In the genomic region with DNA sequence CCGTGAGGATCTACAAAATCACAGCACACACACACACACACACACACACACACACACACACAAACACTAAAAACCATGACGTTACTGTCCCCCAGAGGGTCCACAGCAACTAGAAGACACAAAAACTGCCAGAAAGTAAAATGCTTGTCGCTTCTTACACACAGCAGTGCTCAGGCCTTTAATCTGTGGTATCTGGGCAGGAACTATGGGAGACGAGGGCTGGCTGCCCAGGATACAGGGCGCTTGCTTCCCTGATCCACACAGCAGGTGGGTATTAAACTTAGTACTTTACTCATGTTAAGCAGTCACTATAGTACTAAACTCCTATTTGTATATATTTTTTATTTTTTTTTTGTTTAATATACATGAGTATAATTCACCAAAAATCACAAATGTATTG, we compare ENCODE assay signal across 16 mouse cellular contexts.
"Had no signal": no experiment of that assay in that cellular context is flagged by ENCODE, and none has a peak within 500 bp of the region (broad histone marks: within the 10 kb centered on the region; RNA-seq: fewer than 3 reads in every experiment).

No protein-coding gene starts in this region.

- H3K9ac ChIP-seq: lung, embryonic 15.5 days; midbrain, embryonic 12.5 days; neural tube, embryonic 12.5 days; stomach, embryonic 15.5 days had no signal

- H3K4me3 ChIP-seq: lung, embryonic 15.5 days; megakaryocyte, embryonic 14.5 days; midbrain, embryonic 12.5 days; neural tube, embryonic 12.5 days; stomach, embryonic 15.5 days had no signal

- H3K4me1 ChIP-seq: lung, embryonic 15.5 days; midbrain, embryonic 12.5 days; neural tube, embryonic 12.5 days; stomach, embryonic 15.5 days had no signal

- ATAC-seq: intestine, postnatal 0 days had no signal

- H3K9me3 ChIP-seq: lung, embryonic 15.5 days; megakaryocyte, embryonic 14.5 days; midbrain, embryonic 12.5 days; neural tube, embryonic 12.5 days; stomach, embryonic 15.5 days had no signal

- H3K27ac ChIP-seq: kidney, postnatal 0 days; lung, embryonic 15.5 days; macrophage; midbrain, embryonic 12.5 days; neural tube, embryonic 12.5 days; stomach, embryonic 15.5 days had no signal

- DNase-seq: kidney, adult 9 months; kidney, postnatal 36 days; left cerebral cortex, postnatal 4 days; lung, postnatal 14 days; right cerebral cortex, postnatal 14 days; thymus, adult 2 months; thymus, postnatal 25 days had no signal

- H3K4me2 ChIP-seq: liver, embryonic 11.5 days; lung, embryonic 15.5 days; midbrain, embryonic 12.5 days; neural tube, embryonic 12.5 days; stomach, embryonic 15.5 days had no signal

- H3K27me3 ChIP-seq: lung, embryonic 15.5 days; megakaryocyte, embryonic 14.5 days; midbrain, embryonic 12.5 days; neural tube, embryonic 12.5 days; stomach, embryonic 15.5 days had no signal
